Mouse (Mus musculus) heart, postnatal 0 days (tissue): ENCODE measurements around the gene Acrv1. TPM values are rescaled to one million over a fixed set of nuclear protein-coding genes. Genes with fewer than 3 reads are reported as not detected.
A peak's percentile ranks its signal among the peaks of the same experiment; 100 is the strongest.

Source experiments
- ATAC-seq: fragments of 200-750 bp; cut with Nextera tagmentation; 2 replicates; pipeline ENCODE4 v1.8.0; 2017; ENCODE audit warnings: low read depth, moderate number of reproducible peaks, moderate library complexity; ENCODE audit not compliant: insufficient read depth
- DNase-seq: peaks from one replicate; pipeline ENCODE4 v3.0.0-alpha.2; 2016; ENCODE audit warnings: low spot score
- H3K27ac ChIP-seq: fragments of 300-500 bp; sonication (generic); 2 replicates; pipeline ENCODE4 v1.5.1; 2014; ENCODE audit warnings: low read depth, mild to moderate bottlenecking
- H3K27me3 ChIP-seq: fragments of 300-500 bp; sonication (generic); 2 replicates; pipeline ENCODE4 v1.6.1; 2014; ENCODE audit warnings: low read length, mixed read lengths; ENCODE audit not compliant: control insufficient read depth, insufficient read depth
- H3K36me3 ChIP-seq: fragments of 300-500 bp; sonication (generic); replicated peaks from 2 replicates; pipeline ENCODE4 v1.6.1; 2014; ENCODE audit warnings: low read length, mixed read lengths; ENCODE audit not compliant: control insufficient read depth, insufficient read depth
- H3K4me1 ChIP-seq: fragments of 300-500 bp; sonication (generic); 2 replicates; pipeline ENCODE4 v1.6.1; 2014; ENCODE audit warnings: antibody characterized with exemption; ENCODE audit not compliant: control insufficient read depth, insufficient read depth
- H3K4me2 ChIP-seq: fragments of 300-500 bp; sonication (generic); 2 replicates; pipeline ENCODE4 v1.6.1; 2014; ENCODE audit warnings: low read depth, mild to moderate bottlenecking, low read length, moderate library complexity
- H3K4me3 ChIP-seq: fragments of 300-500 bp; sonication (generic); 2 replicates; pipeline ENCODE4 v1.5.1; 2014; ENCODE audit warnings: low read depth, low read length
- H3K9ac ChIP-seq: fragments of 300-500 bp; sonication (generic); replicated peaks from 2 replicates; pipeline ENCODE4 v1.6.1; 2014; ENCODE audit warnings: low read depth, low read length, mixed read lengths
- H3K9me3 ChIP-seq: fragments of 300-500 bp; sonication (generic); replicated peaks from 2 replicates; pipeline ENCODE4 v1.6.1; 2016; ENCODE audit warnings: low read length; ENCODE audit not compliant: control insufficient read depth
- CTCF ChIP-seq: IDR thresholded peaks from 2 replicates; pipeline ENCODE4 v1.5.1; 2016; ENCODE audit warnings: antibody characterized with exemption, control low read depth, low read depth
- EP300 ChIP-seq: IDR thresholded peaks from 2 replicates; pipeline ENCODE4 v1.6.1; 2016; ENCODE audit warnings: antibody characterized with exemption, low read depth
- WGBS: fragments of 180-500 bp; shearing (Covaris S2); extraction: QIAGEN DNeasy Blood & Tissue Kit; methylation state at CpG from one replicate; pipeline ENCODE4 v1.1.7; 2014; 5-methylcytosine and 5-hydroxymethylcytosine counted together
- polyA plus RNA-seq: library from polyadenylated mRNA; unstranded; fragments of >200 nt; fragmentation: Nextera tagmentation; extraction: Ambion mirVana; gene quantifications from 2 replicates; pipeline ENCODE4 v1.2.1, GENCODE M21; 2015
- total RNA-seq: library from RNA; depleted of rRNA; stranded (reverse); fragments of >200 nt; gene quantifications from 2 replicates; pipeline ENCODE4 v1.2.3, GENCODE M21; 2014; ENCODE audit warnings: low replicate concordance; rRNA removed

Acrv1 gene
- total and polyA plus RNA-seq, 2 experiments from 2014 or later, result not detected

GRCm38 (mm10) chr9:36707304-36707703, 14.3 kb downstream of the Acrv1 start:
- DNase-seq (no peak), ATAC-seq (no peak)
- H3K4me2 ChIP-seq, result no peak overlapping the region
- TF ChIP-seq CTCF, result no peak
- TF ChIP-seq EP300, result no peak
- no peaks in the 10 kb centered on the region for H3K27me3 ChIP-seq
- WGBS, result 83% methylated on average over 6 of the region's 6 CpGs
- no peak overlapping the region for H3K9ac ChIP-seq
- no peak overlapping the region for H3K4me3 ChIP-seq
- no peaks in the 10 kb centered on the region for H3K4me1 ChIP-seq
- H3K27ac ChIP-seq, result no peak overlapping the region
- H3K9me3 ChIP-seq, result no peaks in the 10 kb centered on the region
- peaks cover 9% of the 10 kb centered on the region; the same call in 1 of the 2 replicates for H3K36me3 ChIP-seq

- no peak for ATAC-seq
- no peak overlapping the region for H3K4me3 ChIP-seq
- H3K4me1 ChIP-seq, result no peaks in the 10 kb centered on the region
- H3K27ac ChIP-seq, result no peak overlapping the region
- H3K27me3 ChIP-seq, result no peaks in the 10 kb centered on the region
- TF ChIP-seq EP300 (no peak), CTCF (peak; percentile 41)
- no peak overlapping the region for H3K9ac ChIP-seq
- no peaks in the 10 kb centered on the region for H3K9me3 ChIP-seq
- H3K4me2 ChIP-seq, result no peak overlapping the region
- no peak for DNase-seq
- H3K36me3 ChIP-seq, result peaks cover 15% of the 10 kb centered on the region; the same call in 1 of the 2 replicates
- 66% methylated on average over 3 of the region's 3 CpGs for WGBS
Measured at GRCm38 (mm10) chr9:36716624-36717023, 23.6 kb downstream of the Acrv1 start.

GRCm38 (mm10) chr9:36726131-36727033, 33.4 kb downstream of the Acrv1 start:
- ATAC-seq, result peak; percentile 91
- DNase-seq, result peak; percentile 59
- Histone ChIP-seq H3K27ac (peak overlapping the region; percentile 74), H3K36me3 (peaks cover 21% of the 10 kb centered on the region), H3K9ac (peak overlapping the region; percentile 59), H3K4me1 (peaks cover 8% of the 10 kb centered on the region; the same call in 1 of the 2 replicates), H3K9me3 (no peaks in the 10 kb centered on the region), H3K4me3 (peak overlapping the region; percentile 76), H3K27me3 (no peaks in the 10 kb centered on the region), H3K4me2 (peak overlapping the region; percentile 98)
- TF ChIP-seq CTCF (no peak), EP300 (no peak)
- WGBS, result under 1% methylated on average over 53 of the region's 53 CpGs

GRCm38 (mm10) chr9:36727034-36727755, 34.2 kb downstream of the Acrv1 start, which contains the start of gene Chek1:
Gene Chek1 (minus strand): TSS chr9:36727065.
- Histone ChIP-seq H3K4me3 (peak within 1 kb of the TSS; percentile 76), H3K27ac (peak within 1 kb of the TSS; percentile 74), H3K36me3 (peaks cover 20% of the 10 kb centered on the region), H3K4me2 (peak within 1 kb of the TSS; percentile 98), H3K4me1 (peaks cover 8% of the 10 kb centered on the region; the same call in 1 of the 2 replicates), H3K9me3 (no peaks in the 10 kb centered on the region), H3K9ac (peak within 1 kb of the TSS; percentile 59), H3K27me3 (no peaks in the 10 kb centered on the region)
- TF ChIP-seq EP300 (no peak), CTCF (no peak)
- ATAC-seq, result no peak
- DNase-seq, result no peak
- WGBS, result 4% methylated on average over 12 of the region's 12 CpGs

Other genes with a start within 250 kb of the Acrv1 start
- not detected in 2 replicates for gene Gm9513, start 217.6 kb upstream of the Acrv1 start, total RNA-seq
- not detected in 2 replicates for gene Gm9513, start 217.6 kb upstream of the Acrv1 start, polyA plus RNA-seq
- not detected in 2 replicates for gene Gm5615, start 151.3 kb upstream of the Acrv1 start, total RNA-seq
- not detected in 2 replicates for gene Gm5615, start 151.3 kb upstream of the Acrv1 start, polyA plus RNA-seq
- gene Gm17689, start 110.6 kb upstream of the Acrv1 start, total RNA-seq, result not detected in 2 replicates
- not detected in 2 replicates for gene Gm17689, start 110.6 kb upstream of the Acrv1 start, polyA plus RNA-seq
- not detected in 2 replicates for gene A630095E13Rik, start 49.8 kb upstream of the Acrv1 start, total RNA-seq
- gene A630095E13Rik, start 49.8 kb upstream of the Acrv1 start, polyA plus RNA-seq, result not detected in 2 replicates
- 4.7 and 12.3 TPM in 2 replicates for gene Chek1, start 33.8 kb downstream of the Acrv1 start, total RNA-seq
- gene Chek1, start 33.8 kb downstream of the Acrv1 start, polyA plus RNA-seq, result 5.1 and 6.9 TPM in 2 replicates
- 46.8 and 70.5 TPM in 2 replicates for gene Stt3a, start 74.5 kb downstream of the Acrv1 start, total RNA-seq
- 81.4 and 86.4 TPM in 2 replicates for gene Stt3a, start 74.5 kb downstream of the Acrv1 start, polyA plus RNA-seq
- gene Ei24, start 104.2 kb downstream of the Acrv1 start, total RNA-seq, result 70.6 and 87.3 TPM in 2 replicates
- gene Ei24, start 104.2 kb downstream of the Acrv1 start, polyA plus RNA-seq, result 70.7 and 71.7 TPM in 2 replicates
- 0.34 TPM in 1 of 2 replicates, not detected in the other for gene Fez1, start 128.6 kb downstream of the Acrv1 start, total RNA-seq
- 0.93 and 1.5 TPM in 2 replicates for gene Fez1, start 128.6 kb downstream of the Acrv1 start, polyA plus RNA-seq